Mouse (Mus musculus) midbrain, embryonic 16.5 days (tissue): Measurements from ENCODE around the gene Cpne8. TPM values are rescaled to one million over a fixed set of nuclear protein-coding genes. Genes with fewer than 3 reads are reported as not detected.
"Not testable (repeated sequence)": the region's sequence is repeated elsewhere in the genome, so short reads cannot be mapped to it uniquely, and the experiment has no call there.

Experiments
- ATAC-seq: fragments of 200-750 bp; cut with Nextera tagmentation; 2 replicates; pipeline ENCODE4 v1.8.0; 2017; ENCODE audit warnings: moderate TSS enrichment
- H3K27ac ChIP-seq: fragments of 300-500 bp; sonication (generic); 2 replicates; pipeline ENCODE4 v1.5.1; 2014; ENCODE audit warnings: mild to moderate bottlenecking, low read length, mixed read lengths
- H3K27me3 ChIP-seq: fragments of 300-500 bp; sonication (generic); 2 replicates; pipeline ENCODE4 v1.6.1; 2014; ENCODE audit warnings: low read depth, low read length, mixed read lengths; ENCODE audit not compliant: control insufficient read depth, insufficient read depth
- H3K36me3 ChIP-seq: fragments of 300-500 bp; sonication (generic); 2 replicates; pipeline ENCODE4 v1.6.1; 2014; ENCODE audit warnings: mild to moderate bottlenecking, low read length, moderate library complexity, mixed read lengths; ENCODE audit not compliant: control insufficient read depth, insufficient read depth
- H3K4me1 ChIP-seq: fragments of 300-500 bp; sonication (generic); 2 replicates; pipeline ENCODE4 v1.6.1; 2014; ENCODE audit warnings: mild to moderate bottlenecking, low read length, mixed read lengths; ENCODE audit not compliant: control insufficient read depth, insufficient read depth
- H3K4me2 ChIP-seq: fragments of 300-500 bp; sonication (generic); 2 replicates; pipeline ENCODE4 v1.6.1; 2014; ENCODE audit warnings: mild to moderate bottlenecking, low read length, mixed read lengths
- H3K4me3 ChIP-seq: fragments of 300-500 bp; sonication (generic); 2 replicates; pipeline ENCODE4 v1.5.1; 2014; ENCODE audit warnings: low read depth, mild to moderate bottlenecking, low read length, moderate library complexity, mixed read lengths
- H3K9ac ChIP-seq: fragments of 300-500 bp; sonication (generic); 2 replicates; pipeline ENCODE4 v1.6.1; 2014; ENCODE audit warnings: low read depth, low read length, mixed read lengths
- H3K9me3 ChIP-seq: fragments of 300-500 bp; sonication (generic); replicated peaks from 2 replicates; pipeline ENCODE4 v1.6.1; 2014; ENCODE audit warnings: mild to moderate bottlenecking, low read length, mixed read lengths; ENCODE audit not compliant: control insufficient read depth, poor library complexity, severe bottlenecking
- WGBS: fragments of 180-500 bp; shearing (Covaris S2); extraction: QIAGEN DNeasy Blood & Tissue Kit; methylation state at CpG from one replicate; pipeline ENCODE4 v1.1.7; 2014; 5-methylcytosine and 5-hydroxymethylcytosine counted together
- polyA plus RNA-seq: library from polyadenylated mRNA; unstranded; fragments of >200 nt; fragmentation: Nextera tagmentation; extraction: Ambion mirVana; gene quantifications from 2 replicates; pipeline ENCODE4 v1.2.1, GENCODE M21; 2015

Gene Cpne8
- polyA plus RNA-seq, 1 experiment from 2014 or later = 18.9 TPM

DNA sequence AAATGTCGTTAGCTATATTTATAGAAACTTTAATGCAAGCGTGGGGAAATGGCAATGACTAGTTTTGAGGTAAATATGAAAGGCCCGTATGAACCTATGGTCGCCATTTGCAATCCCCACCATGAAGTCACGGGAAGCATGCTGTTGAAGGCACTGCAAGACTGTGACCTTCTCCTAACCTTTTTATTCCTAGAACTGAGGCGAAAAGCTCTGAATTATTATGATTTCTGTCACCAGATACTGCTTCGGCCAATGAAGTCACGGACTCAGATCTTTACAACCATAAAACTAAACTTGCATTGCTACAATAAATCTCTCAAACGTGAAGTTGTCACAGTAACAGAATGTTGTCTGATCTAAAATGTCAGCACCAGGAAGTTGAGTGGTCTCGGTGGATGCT, 33.4 kb downstream of the Cpne8 start:
- Histone ChIP-seq H3K27ac (no peak overlapping the region), H3K9me3 (no peaks in the 10 kb centered on the region), H3K36me3 (no peaks in the 10 kb centered on the region; the same call in 1 of the 2 replicates), H3K4me2 (no peak overlapping the region), H3K9ac (no peak overlapping the region), H3K4me1 (no peaks in the 10 kb centered on the region), H3K4me3 (no peak overlapping the region), H3K27me3 (no peaks in the 10 kb centered on the region)
- WGBS = 81% methylated on average over 10 of the region's 10 CpGs
- no peak for ATAC-seq

GRCm38 (mm10) chr15:90624201-90624600, 55.0 kb downstream of the Cpne8 start:
- WGBS = 89% methylated on average over 5 of the region's 5 CpGs
- Histone ChIP-seq H3K4me2 (no peak overlapping the region), H3K9ac (no peak overlapping the region), H3K9me3 (no peaks in the 10 kb centered on the region), H3K4me3 (no peak overlapping the region), H3K4me1 (no peaks in the 10 kb centered on the region), H3K27ac (no peak overlapping the region), H3K36me3 (no peaks in the 10 kb centered on the region), H3K27me3 (no peaks in the 10 kb centered on the region)
- no peak for ATAC-seq

- H3K4me1 ChIP-seq = no peaks in the 10 kb centered on the region
- ATAC-seq = no peak
- H3K27ac ChIP-seq = no peak overlapping the region
- H3K9ac ChIP-seq = no peak overlapping the region
- H3K4me2 ChIP-seq = no peak overlapping the region
- no peak overlapping the region for H3K4me3 ChIP-seq
- no peaks in the 10 kb centered on the region for H3K27me3 ChIP-seq
- H3K36me3 ChIP-seq = no peaks in the 10 kb centered on the region
- H3K9me3 ChIP-seq = no peaks in the 10 kb centered on the region
- 95% methylated on average over 3 of the region's 3 CpGs for WGBS
Measured at GRCm38 (mm10) chr15:90622005-90622404, 57.2 kb downstream of the Cpne8 start.

GRCm38 (mm10) chr15:90619736-90620135, 59.5 kb downstream of the Cpne8 start:
- H3K27ac ChIP-seq = no peak overlapping the region
- WGBS = 85% methylated on average over 4 of the region's 4 CpGs
- H3K4me3 ChIP-seq = no peak overlapping the region
- no peaks in the 10 kb centered on the region for H3K36me3 ChIP-seq
- no peak overlapping the region for H3K4me2 ChIP-seq
- ATAC-seq = no peak
- no peak overlapping the region for H3K9ac ChIP-seq
- H3K4me1 ChIP-seq = no peaks in the 10 kb centered on the region
- no peaks in the 10 kb centered on the region for H3K27me3 ChIP-seq
- H3K9me3 ChIP-seq = no peaks in the 10 kb centered on the region

DNA sequence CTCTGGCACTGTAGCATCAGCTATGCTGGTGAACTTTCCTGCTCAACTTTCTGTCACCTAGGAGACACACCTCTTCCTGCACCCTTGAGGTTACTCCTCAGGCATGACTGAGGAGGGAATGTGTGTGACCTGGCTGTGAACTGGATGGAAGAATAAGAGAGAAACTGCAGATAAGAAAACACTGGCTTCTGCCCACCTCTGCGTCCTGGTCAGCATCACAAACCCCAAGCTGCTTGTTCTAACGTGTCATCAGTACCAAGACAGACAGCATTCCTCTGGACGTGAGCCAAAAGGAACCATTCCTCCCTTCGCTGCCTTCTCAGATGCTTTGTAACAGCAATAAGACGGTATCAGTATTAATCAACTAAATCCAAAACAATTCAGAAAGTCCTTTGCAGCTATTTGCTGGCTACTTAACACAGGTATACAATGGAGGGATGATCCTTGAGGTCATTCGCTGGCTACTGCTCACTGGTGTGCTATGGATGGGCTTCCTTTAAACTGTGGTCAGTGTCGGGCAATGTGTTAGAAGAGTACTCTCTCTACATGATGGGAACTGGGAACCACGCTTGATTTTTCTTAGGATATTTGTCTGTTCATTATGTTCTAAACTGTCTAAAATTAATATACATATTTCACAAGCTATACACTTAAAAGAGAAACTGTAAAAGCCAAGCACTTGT, 63.0 kb downstream of the Cpne8 start:
- 76% methylated on average over 8 of the region's 8 CpGs for WGBS
- H3K27me3 ChIP-seq = no peaks in the 10 kb centered on the region
- H3K36me3 ChIP-seq = no peaks in the 10 kb centered on the region
- no peak for ATAC-seq
- no peak overlapping the region for H3K27ac ChIP-seq
- no peaks in the 10 kb centered on the region for H3K4me1 ChIP-seq
- H3K9ac ChIP-seq = no peak overlapping the region
- H3K9me3 ChIP-seq = no peaks in the 10 kb centered on the region
- H3K4me3 ChIP-seq = no peak overlapping the region
- H3K4me2 ChIP-seq = no peak overlapping the region

DNA sequence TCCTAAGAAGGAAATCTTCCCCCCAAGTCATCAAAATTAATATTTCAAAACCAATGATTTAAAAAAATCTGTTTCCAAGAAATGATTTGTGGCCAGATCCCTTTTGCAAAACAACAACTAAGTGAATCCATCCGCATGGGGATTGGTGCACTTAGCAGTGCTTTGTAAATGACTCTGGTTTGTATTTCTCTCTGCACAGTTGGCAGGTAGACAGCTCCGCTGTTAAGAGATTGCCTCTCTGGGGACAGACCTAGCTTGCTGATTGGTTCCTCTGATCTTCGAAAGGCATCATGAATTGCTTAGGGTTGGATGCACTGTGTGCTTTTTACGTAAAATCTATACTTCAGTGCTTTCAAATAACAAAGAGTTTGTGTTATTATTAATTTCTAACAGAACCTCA, 68.5 kb downstream of the Cpne8 start:
- not testable (repeated sequence) for H3K36me3 ChIP-seq, H3K27ac ChIP-seq, H3K9ac ChIP-seq, ATAC-seq, H3K9me3 ChIP-seq, H3K27me3 ChIP-seq, H3K4me3 ChIP-seq, H3K4me2 ChIP-seq, H3K4me1 ChIP-seq
- 61% methylated on average over 4 of the region's 4 CpGs for WGBS

DNA sequence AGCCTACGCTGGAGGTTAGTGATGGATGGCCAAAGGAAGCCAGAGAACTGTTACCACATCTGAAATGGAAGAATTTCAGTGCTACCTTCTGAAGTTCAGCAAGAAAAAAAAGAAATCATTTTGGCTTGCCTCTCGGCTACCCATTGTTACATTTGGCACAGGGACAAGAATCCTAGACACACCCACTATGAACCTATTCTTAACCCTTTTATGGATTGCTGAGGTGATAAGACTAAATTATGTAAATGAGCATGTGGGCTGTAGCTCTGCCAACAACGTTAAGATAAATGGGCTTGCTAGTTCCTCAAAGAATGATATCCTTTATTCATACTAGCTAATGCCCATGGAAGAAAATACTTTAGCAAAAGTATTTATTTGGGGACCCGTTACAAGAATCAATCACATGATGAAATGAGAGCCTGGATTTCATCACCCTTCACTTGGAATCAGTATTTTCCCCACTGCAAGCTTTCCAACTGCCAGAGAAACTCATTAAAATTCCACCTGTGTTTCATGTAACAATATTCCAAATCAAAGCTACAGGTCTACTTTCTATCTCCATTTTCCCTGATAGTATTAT, 69.3 kb downstream of the Cpne8 start:
- no peak overlapping the region for H3K4me3 ChIP-seq
- no peak overlapping the region for H3K27ac ChIP-seq
- H3K9me3 ChIP-seq = no peaks in the 10 kb centered on the region
- no peak overlapping the region for H3K9ac ChIP-seq
- H3K4me1 ChIP-seq = no peaks in the 10 kb centered on the region
- 61% methylated on average over 4 of the region's 4 CpGs for WGBS
- H3K4me2 ChIP-seq = no peak overlapping the region
- ATAC-seq = no peak
- H3K36me3 ChIP-seq = no peaks in the 10 kb centered on the region
- no peaks in the 10 kb centered on the region for H3K27me3 ChIP-seq

DNA sequence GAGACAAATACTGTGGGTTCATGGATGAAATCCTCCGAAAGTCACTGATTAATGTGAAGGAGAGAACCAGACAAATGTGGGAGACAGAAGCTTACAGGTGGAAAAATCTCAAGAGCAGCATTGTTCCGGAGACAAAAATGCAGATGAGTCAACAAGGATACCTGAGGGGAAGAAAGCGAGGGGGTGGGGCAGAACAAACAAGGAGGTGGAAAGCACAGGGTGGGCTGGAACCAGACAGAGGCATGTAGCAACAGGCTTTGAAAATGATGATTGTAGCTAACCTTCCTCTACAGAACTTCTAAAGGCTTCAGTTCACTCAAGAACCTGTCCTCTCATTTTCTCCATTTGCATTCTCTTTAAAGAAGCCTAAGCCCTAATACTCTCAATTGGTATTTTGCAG, 70.9 kb downstream of the Cpne8 start:
- Histone ChIP-seq H3K4me2 (no peak overlapping the region), H3K27me3 (no peaks in the 10 kb centered on the region), H3K27ac (no peak overlapping the region), H3K36me3 (no peaks in the 10 kb centered on the region), H3K4me1 (no peaks in the 10 kb centered on the region), H3K9ac (no peak overlapping the region), H3K9me3 (no peaks in the 10 kb centered on the region), H3K4me3 (no peak overlapping the region)
- WGBS = 82% methylated on average over 3 of the region's 3 CpGs
- ATAC-seq = no peak

DNA sequence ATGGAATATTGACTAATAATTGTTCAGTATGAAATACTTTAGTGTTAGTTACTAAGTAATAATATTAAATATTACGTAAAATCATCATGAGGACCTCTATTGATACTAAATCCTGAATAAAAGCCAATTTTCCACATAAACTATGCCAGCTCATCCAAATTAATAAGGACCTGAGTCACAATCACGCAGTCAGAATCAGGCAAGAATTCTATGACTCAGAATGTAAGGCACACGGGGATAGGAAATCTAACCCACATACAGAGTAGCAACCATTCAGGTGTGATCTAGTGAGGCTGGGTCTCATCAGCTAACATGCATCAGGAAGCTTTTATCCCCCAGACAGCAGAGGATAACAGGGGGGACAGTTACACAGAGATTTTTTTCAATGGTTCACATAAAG, 72.1 kb downstream of the Cpne8 start:
- 88% methylated on average over 3 of the region's 3 CpGs for WGBS
- H3K27me3 ChIP-seq = no peaks in the 10 kb centered on the region
- H3K4me3 ChIP-seq = no peak overlapping the region
- no peaks in the 10 kb centered on the region for H3K9me3 ChIP-seq
- no peaks in the 10 kb centered on the region for H3K4me1 ChIP-seq
- ATAC-seq = no peak
- H3K4me2 ChIP-seq = no peak overlapping the region
- no peak overlapping the region for H3K27ac ChIP-seq
- H3K9ac ChIP-seq = no peak overlapping the region
- H3K36me3 ChIP-seq = no peaks in the 10 kb centered on the region
